Mouse (Mus musculus): ENCODE data around the gene Gm5127.

GRCm38 (mm10) chrX:106628514-106628913, 45.5 kb downstream of the Gm5127 start:
- TF ChIP-seq NANOG (IDR thresholded peaks at IDR 0.05; ENCODE audit: borderline replicate concordance, low read length), result no peak
- no peak for TF ChIP-seq CTCF (conservative IDR thresholded peaks at IDR 0.05; ENCODE audit: low read length)

All from E14TG2a.4 (cell line).